Comparison of ENCODE assay signal across 10 mouse cellular contexts in genomic region chr8:64870218-64870617, GRCm38 (mm10). TPM values are rescaled to one million over a fixed set of nuclear protein-coding genes. Genes with fewer than 3 reads are reported as not detected.
A peak's percentile ranks its signal among the peaks of the same experiment; 100 is the strongest.
DNase-seq lines count a peak whose midpoint lies in the region.
"Had no signal": no experiment of that assay in that cellular context is flagged by ENCODE, and none has a peak within 500 bp of the region (broad histone marks: within the 10 kb centered on the region; RNA-seq: fewer than 3 reads in every experiment).

No protein-coding gene starts in this region.

- peak; percentile 19 for DNase-seq in cerebellum, adult 9-11 months
- DNase-seq in cerebellum, adult 11-12 months = no peak
- peak; percentile 47 to 65 for DNase-seq in cerebellum, postnatal 14 days
- no peak for DNase-seq in cerebellum, adult 18-20 months
- DNase-seq in heart, adult 11 months = peak; percentile 49
- no peak for DNase-seq in heart, adult 18-20 months
- DNase-seq: adrenal gland, adult 2 months; adrenal gland, postnatal 10 days; adrenal gland, postnatal 25 days; embryo, embryonic 11 days had no signal

RNA-seq across cellular contexts. Expression of gene Klhl2, which starts 20.4 kb away (rescaled TPM):
- 10 to 100 TPM; 18.2 to 24.2 TPM for total RNA-seq in heart, adult 18-20 months (2021)

Comparison
In these comparisons a context has a peak if more than half of its experiments do, and no peak if none do; other contexts are left out.
1. DNase-seq: peak in cerebellum, adult 9-11 months (single experiment), cerebellum, postnatal 14 days (2 of 2) and heart, adult 11 months (single experiment); none in cerebellum, adult 11-12 months (single experiment), cerebellum, adult 18-20 months (0 of 2) and heart, adult 18-20 months (0 of 2).